Mouse (Mus musculus) liver, adult 2 months (tissue): Measurements from ENCODE around the gene Nnat.

Source experiments
- CTCF ChIP-seq: fragments of 200-500 bp; IDR thresholded peaks from 2 replicates; pipeline ENCODE4 v1.5.1; 2011; ENCODE audit warnings: low read depth, low read length, control low read depth
- POLR2A ChIP-seq: fragments of 200-500 bp; IDR thresholded peaks from 2 replicates; pipeline ENCODE4 v1.6.1; 2011; ENCODE audit warnings: low read length, control low read depth; ENCODE audit not compliant: insufficient read depth; ENCODE audit errors: extremely low read depth

- no peak for TF ChIP-seq POLR2A
- no peak for TF ChIP-seq CTCF
Observed at GRCm38 (mm10) chr2:157567235-157567961, 7.5 kb downstream of the Nnat start.
